Mouse (Mus musculus): ENCODE measurements around the gene Lipa. TPM values are rescaled to one million over a fixed set of nuclear protein-coding genes. Genes with fewer than 3 reads are reported as not detected.

Gene Lipa
- polyA plus RNA-seq, 1 experiment from 2014 or later = 53.5 TPM

DNA sequence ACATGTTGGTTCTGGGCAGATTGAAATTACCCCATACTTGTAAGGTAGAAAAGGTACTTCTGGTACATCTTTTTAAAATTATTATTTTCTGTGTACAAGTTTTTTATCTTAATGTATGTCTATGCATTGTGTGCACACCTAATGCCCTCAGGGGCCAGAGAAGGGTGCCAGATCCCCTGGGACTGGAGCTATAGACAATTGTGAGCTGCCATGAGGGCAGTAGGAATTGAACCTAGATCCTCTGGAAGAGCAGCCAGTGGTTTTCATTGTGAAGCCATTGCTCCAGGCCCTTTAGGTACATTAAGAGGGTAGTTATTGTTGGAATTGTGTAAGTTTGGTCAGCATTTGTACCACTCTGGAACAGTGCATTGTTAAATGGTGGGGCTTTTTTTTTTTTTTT, 26.8 kb upstream of the Lipa start:
- H3K27me3 ChIP-seq (ENCODE audit: control insufficient read depth, insufficient read depth, low read depth, low read length) = no peaks in the 10 kb centered on the region
- H3K36me3 ChIP-seq (ENCODE audit: control insufficient read depth, insufficient read depth, low read length) = no peaks in the 10 kb centered on the region
- H3K9me3 ChIP-seq (ENCODE audit: control insufficient read depth, low read length) = 0 out of 2 replicates have a peak, but pooled peaks cover 2% of the 10 kb centered on the region
- no peak overlapping the region for H3K4me3 ChIP-seq (ENCODE audit: low read length)
- ATAC-seq (ENCODE audit: low read depth) = no peak
- no peak overlapping the region for H3K4me2 ChIP-seq (ENCODE audit: low read depth, low read length)
- H3K4me1 ChIP-seq (replicated peaks; ENCODE audit: control insufficient read depth, insufficient read depth, low read length) = peaks cover 21% of the 10 kb centered on the region
- H3K9ac ChIP-seq (ENCODE audit: low read length) = no peak overlapping the region
- no peak overlapping the region for H3K27ac ChIP-seq (ENCODE audit: low read length)

DNA sequence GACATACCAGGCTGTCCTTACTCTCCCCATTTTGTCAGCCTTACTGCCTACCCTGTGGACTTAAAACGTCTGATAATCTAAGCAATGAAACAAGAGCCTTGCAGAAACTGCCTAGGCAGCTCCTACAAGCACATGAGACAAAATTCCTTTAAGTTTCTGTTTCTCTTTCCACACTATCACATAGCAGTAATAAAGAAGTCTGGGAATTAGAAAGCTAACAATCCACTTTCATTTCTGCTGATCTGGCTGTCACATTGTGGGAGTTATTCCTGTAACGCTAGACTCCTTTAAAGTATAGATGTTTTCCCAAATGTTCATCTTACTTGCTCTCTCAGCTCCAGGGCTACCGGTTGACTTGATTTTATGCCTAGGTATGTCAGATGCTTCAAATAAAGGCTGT, 26.2 kb upstream of the Lipa start:
- Histone ChIP-seq H3K36me3 (ENCODE audit: control insufficient read depth, insufficient read depth, low read length) (no peaks in the 10 kb centered on the region), H3K4me2 (ENCODE audit: low read depth, low read length) (peak overlapping the region; percentile 44), H3K27me3 (ENCODE audit: control insufficient read depth, insufficient read depth, low read depth, low read length) (no peaks in the 10 kb centered on the region), H3K9me3 (ENCODE audit: control insufficient read depth, low read length) (0 out of 2 replicates have a peak, but pooled peaks cover 2% of the 10 kb centered on the region), H3K4me3 (ENCODE audit: low read length) (no peak overlapping the region), H3K4me1 (replicated peaks; ENCODE audit: control insufficient read depth, insufficient read depth, low read length) (peaks cover 21% of the 10 kb centered on the region), H3K9ac (ENCODE audit: low read length) (peak overlapping the region; percentile 45; the same call in 1 of the 2 replicates), H3K27ac (ENCODE audit: low read length) (peak overlapping the region; percentile 76)
- no peak for ATAC-seq (ENCODE audit: low read depth)
- 42% methylated on average over 3 of the region's 3 CpGs for WGBS

DNA sequence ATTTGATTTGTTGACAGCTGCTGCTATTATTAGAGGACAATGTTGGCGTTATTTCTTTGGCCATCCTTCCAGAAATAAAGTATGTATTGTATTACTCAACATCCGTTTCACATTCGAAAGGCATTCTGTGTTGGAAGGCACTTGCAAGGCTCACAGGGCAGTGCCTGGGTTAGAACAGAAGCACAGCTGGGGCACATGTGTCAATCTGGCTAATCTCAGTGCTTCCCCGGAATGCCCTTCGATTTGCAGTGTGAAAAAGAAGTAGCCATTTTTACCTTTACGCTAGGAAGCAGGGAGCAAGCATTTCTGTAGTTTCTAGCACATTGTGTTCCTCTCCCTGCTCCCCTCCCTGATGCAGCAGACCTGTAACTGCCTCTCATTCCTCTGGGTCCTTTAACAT, 25.7 kb upstream of the Lipa start:
- no peaks in the 10 kb centered on the region for H3K36me3 ChIP-seq (ENCODE audit: control insufficient read depth, insufficient read depth, low read length)
- H3K4me1 ChIP-seq (replicated peaks; ENCODE audit: control insufficient read depth, insufficient read depth, low read length) = peaks cover 21% of the 10 kb centered on the region
- peak overlapping the region; percentile 44 for H3K4me2 ChIP-seq (ENCODE audit: low read depth, low read length)
- peak overlapping the region; percentile 45; the same call in 1 of the 2 replicates for H3K9ac ChIP-seq (ENCODE audit: low read length)
- WGBS = 37% methylated on average over 6 of the region's 6 CpGs
- no peaks in the 10 kb centered on the region for H3K27me3 ChIP-seq (ENCODE audit: control insufficient read depth, insufficient read depth, low read depth, low read length)
- ATAC-seq (ENCODE audit: low read depth) = peak; percentile 56
- H3K27ac ChIP-seq (ENCODE audit: low read length) = peak overlapping the region; percentile 76
- no peak overlapping the region for H3K4me3 ChIP-seq (ENCODE audit: low read length)
- H3K9me3 ChIP-seq (ENCODE audit: control insufficient read depth, low read length) = 0 out of 2 replicates have a peak, but pooled peaks cover 2% of the 10 kb centered on the region

DNA sequence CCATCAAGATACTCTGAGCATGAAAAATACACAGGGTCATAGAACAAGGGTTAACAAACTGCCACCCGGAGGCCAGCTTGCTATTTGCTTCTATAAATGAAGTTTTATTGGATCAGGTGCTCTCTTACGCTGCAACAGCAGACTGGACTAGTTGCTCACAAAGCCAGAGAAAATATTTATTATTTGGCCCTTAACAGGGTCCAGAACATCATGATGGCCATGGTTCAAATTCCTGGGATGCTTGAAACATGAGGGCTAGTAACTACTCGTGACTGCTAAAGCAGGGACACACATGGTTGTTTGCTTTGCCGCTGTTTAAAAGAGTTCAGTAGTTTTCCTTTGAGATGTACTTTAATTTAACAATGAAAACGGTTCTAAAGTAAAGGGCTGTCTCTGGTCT, 24.7 kb upstream of the Lipa start:
- Histone ChIP-seq H3K4me1 (replicated peaks; ENCODE audit: control insufficient read depth, insufficient read depth, low read length) (peaks cover 21% of the 10 kb centered on the region), H3K4me3 (ENCODE audit: low read length) (peak overlapping the region; percentile 22), H3K27me3 (ENCODE audit: control insufficient read depth, insufficient read depth, low read depth, low read length) (no peaks in the 10 kb centered on the region), H3K36me3 (ENCODE audit: control insufficient read depth, insufficient read depth, low read length) (no peaks in the 10 kb centered on the region), H3K9ac (ENCODE audit: low read length) (peak overlapping the region; percentile 24; the same call in 1 of the 2 replicates), H3K4me2 (ENCODE audit: low read depth, low read length) (peak overlapping the region; percentile 44), H3K9me3 (ENCODE audit: control insufficient read depth, low read length) (0 out of 2 replicates have a peak, but pooled peaks cover 2% of the 10 kb centered on the region), H3K27ac (ENCODE audit: low read length) (peak overlapping the region; percentile 77)
- 30% methylated on average over 5 of the region's 5 CpGs for WGBS
- no peak for ATAC-seq (ENCODE audit: low read depth)

DNA sequence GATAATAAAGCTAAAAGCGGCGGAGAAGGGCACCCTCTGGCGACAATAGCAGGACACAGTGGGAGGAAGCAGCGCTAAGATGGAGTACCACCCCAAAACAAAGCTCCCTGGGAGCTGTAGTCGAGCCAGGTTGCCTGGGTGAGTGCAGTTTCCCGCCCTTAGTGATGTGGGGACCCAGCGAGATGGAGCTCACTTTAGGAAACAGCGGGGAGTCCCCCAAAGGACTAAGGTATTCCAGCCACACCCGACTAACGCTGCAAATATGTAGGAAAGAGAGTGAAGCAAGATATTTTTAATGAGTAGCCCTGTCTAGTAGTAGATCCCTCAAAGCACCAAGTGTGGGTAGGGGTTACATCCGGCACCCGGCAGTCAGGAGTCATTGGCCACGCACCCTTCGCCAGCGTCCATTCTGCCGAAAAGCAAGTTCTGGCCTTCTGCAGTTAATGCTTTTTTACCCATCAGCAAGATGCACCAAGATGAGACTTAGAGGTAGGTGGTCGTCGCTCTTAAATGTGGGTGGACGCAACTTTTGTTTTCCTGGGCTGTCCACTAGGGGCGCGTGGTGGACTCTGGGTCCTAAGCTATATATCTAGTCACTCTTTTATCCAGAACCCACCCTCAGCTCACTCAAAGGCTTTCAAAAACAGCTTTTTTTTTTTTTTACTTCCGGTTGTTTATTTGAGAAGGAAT, 23.4 kb upstream of the Lipa start, which contains the start of gene Ifit2:
Ifit2 (plus strand) TSS at position 161 of the 690 bp plus-strand sequence.
- Histone ChIP-seq H3K9me3 (ENCODE audit: control insufficient read depth, low read length) (0 out of 2 replicates have a peak, but pooled peaks cover 2% of the 10 kb centered on the region), H3K36me3 (ENCODE audit: control insufficient read depth, insufficient read depth, low read length) (no peaks in the 10 kb centered on the region), H3K27ac (ENCODE audit: low read length) (peak within 1 kb of the TSS; percentile 77), H3K4me1 (replicated peaks; ENCODE audit: control insufficient read depth, insufficient read depth, low read length) (peaks cover 21% of the 10 kb centered on the region), H3K4me2 (ENCODE audit: low read depth, low read length) (peak within 1 kb of the TSS; percentile 71), H3K27me3 (ENCODE audit: control insufficient read depth, insufficient read depth, low read depth, low read length) (no peaks in the 10 kb centered on the region), H3K9ac (ENCODE audit: low read length) (peak within 1 kb of the TSS; percentile 60), H3K4me3 (ENCODE audit: low read length) (peak within 1 kb of the TSS; percentile 62)
- under 1% methylated on average over 22 of the region's 22 CpGs for WGBS
- peak; percentile 92 for ATAC-seq (ENCODE audit: low read depth)

DNA sequence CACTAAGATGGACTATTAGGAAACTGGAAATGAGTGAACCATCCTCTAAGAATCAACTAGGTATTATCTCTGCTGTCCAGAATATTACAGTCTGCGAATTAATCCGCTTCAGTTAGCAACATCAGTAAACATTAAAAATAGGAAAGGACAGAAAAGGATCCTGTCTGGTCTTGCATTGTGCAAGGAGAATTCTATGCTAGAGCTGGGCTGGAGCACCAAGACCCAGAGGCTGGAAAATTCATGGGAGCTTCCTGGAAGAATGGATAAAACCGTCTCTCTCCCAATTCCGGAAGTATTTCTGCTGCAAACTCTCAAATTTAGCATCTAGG, 22.9 kb upstream of the Lipa start:
- no peaks in the 10 kb centered on the region for H3K27me3 ChIP-seq (ENCODE audit: control insufficient read depth, insufficient read depth, low read depth, low read length)
- peak overlapping the region; percentile 64; the same call in 1 of the 2 replicates for H3K27ac ChIP-seq (ENCODE audit: low read length)
- peaks cover 21% of the 10 kb centered on the region for H3K4me1 ChIP-seq (replicated peaks; ENCODE audit: control insufficient read depth, insufficient read depth, low read length)
- ATAC-seq (ENCODE audit: low read depth) = no peak
- H3K4me2 ChIP-seq (ENCODE audit: low read depth, low read length) = peak overlapping the region; percentile 71
- H3K9ac ChIP-seq (ENCODE audit: low read length) = peak overlapping the region; percentile 60
- peak overlapping the region; percentile 62 for H3K4me3 ChIP-seq (ENCODE audit: low read length)
- 23% methylated on average over 4 of the region's 4 CpGs for WGBS
- 0 out of 2 replicates have a peak, but pooled peaks cover 2% of the 10 kb centered on the region for H3K9me3 ChIP-seq (ENCODE audit: control insufficient read depth, low read length)
- H3K36me3 ChIP-seq (ENCODE audit: control insufficient read depth, insufficient read depth, low read length) = no peaks in the 10 kb centered on the region

DNA sequence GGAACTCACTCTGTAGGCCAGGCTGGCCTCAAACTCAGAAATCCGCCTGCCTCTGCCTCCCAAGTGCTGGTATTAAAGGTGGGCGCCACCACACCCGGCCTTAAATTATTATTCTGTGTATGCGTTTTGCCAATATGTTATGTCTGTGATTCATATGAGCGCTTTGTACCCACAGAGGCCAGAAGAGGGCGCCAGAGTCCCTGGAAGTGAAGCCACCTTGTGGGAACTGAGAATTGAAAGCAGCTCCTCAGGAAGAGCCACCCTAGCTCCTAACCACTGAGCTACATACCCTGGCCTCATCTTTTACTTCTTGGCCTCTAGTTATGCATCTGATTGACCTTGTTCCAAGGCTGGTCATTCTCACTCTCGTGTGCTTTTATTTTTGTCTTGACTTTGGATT, 20.7 kb upstream of the Lipa start:
- Histone ChIP-seq H3K36me3 (ENCODE audit: control insufficient read depth, insufficient read depth, low read length) (no peaks in the 10 kb centered on the region), H3K4me1 (replicated peaks; ENCODE audit: control insufficient read depth, insufficient read depth, low read length) (peaks cover 12% of the 10 kb centered on the region), H3K27me3 (ENCODE audit: control insufficient read depth, insufficient read depth, low read depth, low read length) (no peaks in the 10 kb centered on the region), H3K9ac (ENCODE audit: low read length) (no peak overlapping the region), H3K27ac (ENCODE audit: low read length) (no peak overlapping the region), H3K4me2 (ENCODE audit: low read depth, low read length) (no peak overlapping the region), H3K9me3 (ENCODE audit: control insufficient read depth, low read length) (no peaks in the 10 kb centered on the region), H3K4me3 (ENCODE audit: low read length) (no peak overlapping the region)
- no peak for ATAC-seq (ENCODE audit: low read depth)
- WGBS = 33% methylated on average over 7 of the region's 7 CpGs

DNA sequence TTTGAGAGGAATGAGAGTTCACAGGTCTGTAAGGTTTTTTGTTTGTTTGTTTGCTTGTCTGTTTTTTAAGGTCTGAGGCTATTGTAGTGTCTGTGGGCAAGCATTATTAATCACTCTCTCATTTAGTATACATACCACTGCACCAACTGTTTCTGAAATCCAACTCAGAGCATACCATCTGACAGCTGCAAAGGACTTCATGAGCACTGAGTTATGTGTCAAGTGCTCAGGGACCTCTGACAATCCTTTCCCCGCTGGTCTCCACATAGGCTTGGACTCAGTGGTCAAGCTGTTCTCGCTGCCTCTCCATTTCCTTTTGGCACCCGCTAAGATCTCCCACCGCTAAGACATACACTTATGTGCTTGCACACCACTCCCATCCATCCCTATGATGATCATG, 18.9 kb upstream of the Lipa start:
- no peak overlapping the region for H3K4me2 ChIP-seq (ENCODE audit: low read depth, low read length)
- no peak overlapping the region for H3K4me3 ChIP-seq (ENCODE audit: low read length)
- 89% methylated on average over 4 of the region's 4 CpGs for WGBS
- ATAC-seq (ENCODE audit: low read depth) = no peak
- no peaks in the 10 kb centered on the region for H3K9me3 ChIP-seq (ENCODE audit: control insufficient read depth, low read length)
- H3K27ac ChIP-seq (ENCODE audit: low read length) = no peak overlapping the region
- H3K9ac ChIP-seq (ENCODE audit: low read length) = no peak overlapping the region
- no peaks in the 10 kb centered on the region for H3K27me3 ChIP-seq (ENCODE audit: control insufficient read depth, insufficient read depth, low read depth, low read length)
- H3K4me1 ChIP-seq (replicated peaks; ENCODE audit: control insufficient read depth, insufficient read depth, low read length) = no peaks in the 10 kb centered on the region; the same call in 1 of the 2 replicates
- H3K36me3 ChIP-seq (ENCODE audit: control insufficient read depth, insufficient read depth, low read length) = no peaks in the 10 kb centered on the region

DNA sequence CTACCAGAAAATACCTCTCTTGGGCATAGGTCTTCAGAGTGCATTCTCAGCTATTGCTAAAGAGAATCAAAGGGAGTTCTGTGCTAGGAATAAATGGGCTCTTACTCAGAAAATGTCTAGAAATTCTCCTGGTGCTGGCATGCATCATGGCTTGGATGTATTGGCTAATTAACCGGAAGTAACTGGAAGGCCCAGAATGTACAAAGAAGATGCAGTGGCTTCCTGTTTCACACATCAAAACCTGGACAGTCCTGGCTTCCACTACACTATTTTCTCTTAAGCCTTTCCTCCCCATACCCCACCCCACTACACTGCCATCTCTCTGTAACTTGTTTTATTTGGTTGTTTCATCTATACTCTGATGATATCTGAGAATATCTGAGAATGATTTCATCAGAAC, 12.1 kb upstream of the Lipa start:
- H3K27me3 ChIP-seq (ENCODE audit: control insufficient read depth, insufficient read depth, low read depth, low read length) = no peaks in the 10 kb centered on the region
- 73% methylated on average over 1 of the region's 1 CpGs for WGBS
- H3K4me2 ChIP-seq (ENCODE audit: low read depth, low read length) = no peak overlapping the region
- H3K4me3 ChIP-seq (ENCODE audit: low read length) = no peak overlapping the region
- no peak for ATAC-seq (ENCODE audit: low read depth)
- no peaks in the 10 kb centered on the region for H3K4me1 ChIP-seq (replicated peaks; ENCODE audit: control insufficient read depth, insufficient read depth, low read length)
- no peaks in the 10 kb centered on the region for H3K36me3 ChIP-seq (ENCODE audit: control insufficient read depth, insufficient read depth, low read length)
- H3K27ac ChIP-seq (ENCODE audit: low read length) = no peak overlapping the region
- H3K9ac ChIP-seq (ENCODE audit: low read length) = no peak overlapping the region
- no peaks in the 10 kb centered on the region for H3K9me3 ChIP-seq (ENCODE audit: control insufficient read depth, low read length)

Measured in lung, embryonic 16.5 days (tissue).